Mouse (Mus musculus): ENCODE results near the gene S100a6. TPM values are rescaled to one million over a fixed set of nuclear protein-coding genes. Genes with fewer than 3 reads are reported as not detected.

Gene S100a6
- total RNA-seq, 2 experiments from 2014 or later: 73.8 to 132 TPM

DNA sequence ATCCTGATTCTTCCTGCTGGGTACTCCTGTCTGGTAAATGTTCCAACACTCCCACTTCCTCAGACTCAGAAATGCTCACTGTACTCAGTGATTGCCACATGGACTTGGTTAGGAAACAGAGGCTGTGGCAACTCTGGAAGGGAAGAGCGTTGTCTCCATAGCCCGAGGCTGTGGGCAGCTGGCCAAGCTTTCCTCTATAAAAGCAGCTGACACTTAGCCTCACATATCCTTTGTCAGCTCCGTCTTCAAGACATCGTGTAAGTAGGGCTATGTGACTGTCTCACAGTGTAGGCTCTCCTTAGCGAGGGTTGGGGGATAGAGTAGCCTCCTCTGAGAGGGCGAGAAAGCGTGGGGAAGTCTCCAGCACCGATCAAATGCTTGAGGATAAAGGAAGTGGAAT lies 56.2 kb downstream of the S100a6 start, which contains the start of gene S100a8:
S100a8 (plus strand) TSS at position 133 of the 400 bp plus-strand sequence.
- no peak for ATAC-seq (replicated peaks; ENCODE audit: low FRiP score, poor library complexity, severe bottlenecking)

Other genes with a start within 250 kb of the S100a6 start
- not detected in 2 replicates for gene Slc27a3, start 222.9 kb upstream of the S100a6 start, total RNA-seq (2015; ENCODE audit: low replicate concordance)
- 1.0 TPM in 1 of 2 replicates, not detected in the other for gene Slc27a3, start 222.9 kb upstream of the S100a6 start, total RNA-seq (2017; ENCODE audit: low replicate concordance)
- gene Ints3, start 179.3 kb upstream of the S100a6 start, total RNA-seq (2015; ENCODE audit: low replicate concordance): 6.7 and 12.6 TPM in 2 replicates
- 13.2 and 18.2 TPM in 2 replicates for gene Ints3, start 179.3 kb upstream of the S100a6 start, total RNA-seq (2017; ENCODE audit: low replicate concordance)
- gene Npr1, start 147.0 kb upstream of the S100a6 start, total RNA-seq (2015; ENCODE audit: low replicate concordance): not detected in 2 replicates
- not detected in 2 replicates for gene Npr1, start 147.0 kb upstream of the S100a6 start, total RNA-seq (2017; ENCODE audit: low replicate concordance)
- 61.6 and 86.5 TPM in 2 replicates for gene Ilf2, start 136.8 kb upstream of the S100a6 start, total RNA-seq (2015; ENCODE audit: low replicate concordance)
- 93.7 and 150 TPM in 2 replicates for gene Ilf2, start 136.8 kb upstream of the S100a6 start, total RNA-seq (2017; ENCODE audit: low replicate concordance)
- gene Snapin, start 121.8 kb upstream of the S100a6 start, total RNA-seq (2015; ENCODE audit: low replicate concordance): 11.3 and 17.7 TPM in 2 replicates
- 13.1 and 16.4 TPM in 2 replicates for gene Snapin, start 121.8 kb upstream of the S100a6 start, total RNA-seq (2017; ENCODE audit: low replicate concordance)
- 78.9 and 101 TPM in 2 replicates for gene Chtop, start 103.4 kb upstream of the S100a6 start, total RNA-seq (2015; ENCODE audit: low replicate concordance)
- gene Chtop, start 103.4 kb upstream of the S100a6 start, total RNA-seq (2017; ENCODE audit: low replicate concordance): 47.3 and 66.6 TPM in 2 replicates
- 27.7 and 33.9 TPM in 2 replicates for gene S100a1, start 98.5 kb upstream of the S100a6 start, total RNA-seq (2015; ENCODE audit: low replicate concordance)
- gene S100a1, start 98.5 kb upstream of the S100a6 start, total RNA-seq (2017; ENCODE audit: low replicate concordance): 18.2 and 22.8 TPM in 2 replicates
- 8.8 and 10.8 TPM in 2 replicates for gene S100a13, start 98.4 kb upstream of the S100a6 start, total RNA-seq (2015; ENCODE audit: low replicate concordance)
- 6.7 and 9.5 TPM in 2 replicates for gene S100a13, start 98.4 kb upstream of the S100a6 start, total RNA-seq (2017; ENCODE audit: low replicate concordance)
- gene S100a14, start 86.0 kb upstream of the S100a6 start, total RNA-seq (2015; ENCODE audit: low replicate concordance): not detected in 2 replicates
- gene S100a14, start 86.0 kb upstream of the S100a6 start, total RNA-seq (2017; ENCODE audit: low replicate concordance): not detected in 2 replicates
- gene S100a16, start 75.6 kb upstream of the S100a6 start, total RNA-seq (2015; ENCODE audit: low replicate concordance): not detected in 2 replicates
- gene S100a16, start 75.6 kb upstream of the S100a6 start, total RNA-seq (2017; ENCODE audit: low replicate concordance): not detected in 2 replicates
- gene S100a3, start 52.3 kb upstream of the S100a6 start, total RNA-seq (2015; ENCODE audit: low replicate concordance): not detected in 2 replicates
- not detected in 2 replicates for gene S100a3, start 52.3 kb upstream of the S100a6 start, total RNA-seq (2017; ENCODE audit: low replicate concordance)
- not detected in 2 replicates for gene S100a2, start 22.6 kb upstream of the S100a6 start, total RNA-seq (2015; ENCODE audit: low replicate concordance)
- not detected in 2 replicates for gene S100a2, start 22.6 kb upstream of the S100a6 start, total RNA-seq (2017; ENCODE audit: low replicate concordance)
- gene Gm42674, start 11.0 kb upstream of the S100a6 start, total RNA-seq (2015; ENCODE audit: low replicate concordance): not detected in 2 replicates
- not detected in 2 replicates for gene Gm42674, start 11.0 kb upstream of the S100a6 start, total RNA-seq (2017; ENCODE audit: low replicate concordance)
- 36.9 and 83.6 TPM in 2 replicates for gene S100a4, start 9.1 kb upstream of the S100a6 start, total RNA-seq (2015; ENCODE audit: low replicate concordance)
- 29.4 and 37.4 TPM in 2 replicates for gene S100a4, start 9.1 kb upstream of the S100a6 start, total RNA-seq (2017; ENCODE audit: low replicate concordance)
- gene S100a5, start 4.4 kb upstream of the S100a6 start, total RNA-seq (2015; ENCODE audit: low replicate concordance): not detected in 2 replicates
- not detected in 2 replicates for gene S100a5, start 4.4 kb upstream of the S100a6 start, total RNA-seq (2017; ENCODE audit: low replicate concordance)
- gene S100a7a, start 41.1 kb downstream of the S100a6 start, total RNA-seq (2015; ENCODE audit: low replicate concordance): not detected in 2 replicates
- not detected in 2 replicates for gene S100a7a, start 41.1 kb downstream of the S100a6 start, total RNA-seq (2017; ENCODE audit: low replicate concordance)
- gene S100a8, start 56.1 kb downstream of the S100a6 start, total RNA-seq (2015; ENCODE audit: low replicate concordance): 5,294 and 6,274 TPM in 2 replicates
- gene S100a8, start 56.1 kb downstream of the S100a6 start, total RNA-seq (2017; ENCODE audit: low replicate concordance): 2,245 and 2,738 TPM in 2 replicates
- gene S100a9, start 82.8 kb downstream of the S100a6 start, total RNA-seq (2015; ENCODE audit: low replicate concordance): 7,257 and 9,005 TPM in 2 replicates
- gene S100a9, start 82.8 kb downstream of the S100a6 start, total RNA-seq (2017; ENCODE audit: low replicate concordance): 2,061 and 2,234 TPM in 2 replicates
- gene Pglyrp4, start 114.0 kb downstream of the S100a6 start, total RNA-seq (2015; ENCODE audit: low replicate concordance): not detected in 2 replicates
- gene Pglyrp4, start 114.0 kb downstream of the S100a6 start, total RNA-seq (2017; ENCODE audit: low replicate concordance): not detected in 2 replicates
- not detected in 2 replicates for gene Gm5849, start 165.0 kb downstream of the S100a6 start, total RNA-seq (2015; ENCODE audit: low replicate concordance)
- gene Gm5849, start 165.0 kb downstream of the S100a6 start, total RNA-seq (2017; ENCODE audit: low replicate concordance): not detected in 2 replicates

Data from erythroid progenitor cell, adult 5-6 weeks (primary cell).